Mouse (Mus musculus): ENCODE data around the gene Cd4.

GRCm38 (mm10) chr6:124861266-124861665, 26.8 kb downstream of the Cd4 start:
- TF ChIP-seq GABPA (IDR thresholded peaks at IDR 0.05; ENCODE audit: low read depth, low read length): no peak
- TF ChIP-seq ZMIZ1 (IDR thresholded peaks at IDR 0.05; ENCODE audit: low read depth, low read length): no peak
- no peak for TF ChIP-seq POLR2AphosphoS5 (IDR thresholded peaks at IDR 0.05; ENCODE audit: borderline replicate concordance, low read depth, low read length)
- TF ChIP-seq EP300 (IDR thresholded peaks at IDR 0.05; ENCODE audit: low read depth in 1 of 2, low read length in 2 of 2): no peak
- TF ChIP-seq POLR2A (IDR thresholded peaks at IDR 0.05; ENCODE audit: control insufficient read depth in 1 of 2, insufficient read depth in 1 of 2, low read depth in 1 of 2, low read length in 2 of 2, poor library complexity in 1 of 2): no peak
- TF ChIP-seq CTCF (IDR thresholded peaks at IDR 0.05 in 2 of 3, conservative IDR thresholded peaks at IDR 0.05 in 1 of 3; ENCODE audit: control insufficient read depth in 1 of 3, insufficient read depth in 1 of 3, low read depth in 2 of 3, low read length in 3 of 3, poor library complexity in 1 of 3, severe bottlenecking in 1 of 3): no peak
- TF ChIP-seq MAX (IDR thresholded peaks at IDR 0.05; ENCODE audit: low read length): no peak

Measured in MEL (cell line).